Mouse (Mus musculus): ENCODE measurements around the gene Hcn3.
A peak's percentile ranks its signal among the peaks of the same experiment; 100 is the strongest.
"Not testable (repeated sequence)": the region's sequence is repeated elsewhere in the genome, so short reads cannot be mapped to it uniquely, and the experiment has no call there.

Gene Hcn3

DNA sequence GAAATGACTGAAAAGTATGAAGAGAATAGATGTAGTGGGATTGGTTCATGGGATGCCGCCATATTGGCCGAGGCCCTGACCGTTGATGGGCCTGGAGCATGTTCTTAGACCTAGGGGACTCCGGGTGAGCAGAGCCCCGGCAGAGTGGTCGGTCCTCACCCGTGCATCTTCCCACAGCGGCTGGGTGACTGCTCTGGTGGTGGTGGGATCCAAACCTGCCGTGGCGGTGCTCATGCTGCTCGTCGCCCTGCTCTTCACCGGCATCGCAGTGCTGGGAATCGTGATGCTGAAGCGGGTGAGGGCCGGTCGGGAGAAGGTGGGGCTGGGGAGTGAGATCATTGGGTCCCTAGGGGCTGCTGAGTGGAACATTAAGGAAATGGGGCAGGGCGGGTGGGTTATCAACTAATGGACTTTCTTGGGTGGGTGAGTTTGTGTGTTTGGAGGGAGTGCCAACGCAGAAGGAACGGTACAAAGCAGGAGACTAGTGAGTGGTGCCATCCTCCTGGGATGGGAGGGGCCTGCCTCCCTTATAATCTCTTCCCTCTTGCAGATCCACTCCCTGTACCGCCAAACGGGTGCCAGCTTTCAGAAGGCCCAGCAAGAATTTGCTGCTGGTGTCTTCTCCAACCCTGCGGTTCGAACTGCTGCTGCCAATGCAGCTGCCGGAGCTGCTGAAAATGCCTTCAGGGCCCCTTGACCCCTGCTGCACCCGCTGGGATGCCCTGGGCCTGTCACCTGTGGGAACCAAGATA is 21.9 kb upstream of the Hcn3 start:
- DNase-seq (ENCODE audit: inconsistent age in 2 of 2, low spot score in 1 of 2), result no peak

DNA sequence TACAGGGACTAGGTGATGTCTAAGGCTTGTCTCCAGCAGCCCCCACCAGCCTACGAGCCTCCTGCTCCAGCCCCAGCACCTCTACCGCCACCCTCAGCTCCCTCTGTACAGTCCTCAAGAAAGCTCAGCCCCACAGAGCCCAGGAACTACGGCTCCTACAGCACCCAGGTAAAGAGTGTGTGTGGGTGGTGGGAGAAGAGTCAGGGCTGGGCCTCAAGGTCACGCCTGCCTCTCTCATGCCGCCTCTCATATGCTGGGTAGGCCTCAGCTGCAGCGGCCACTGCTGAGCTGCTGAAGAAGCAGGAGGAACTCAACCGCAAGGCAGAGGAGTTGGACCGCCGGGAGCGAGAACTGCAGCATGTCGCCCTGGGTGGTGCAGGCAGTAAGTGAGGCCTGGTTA is 19.1 kb upstream of the Hcn3 start:
- no peak for DNase-seq (ENCODE audit: inconsistent age in 2 of 2, low spot score in 1 of 2)

DNA sequence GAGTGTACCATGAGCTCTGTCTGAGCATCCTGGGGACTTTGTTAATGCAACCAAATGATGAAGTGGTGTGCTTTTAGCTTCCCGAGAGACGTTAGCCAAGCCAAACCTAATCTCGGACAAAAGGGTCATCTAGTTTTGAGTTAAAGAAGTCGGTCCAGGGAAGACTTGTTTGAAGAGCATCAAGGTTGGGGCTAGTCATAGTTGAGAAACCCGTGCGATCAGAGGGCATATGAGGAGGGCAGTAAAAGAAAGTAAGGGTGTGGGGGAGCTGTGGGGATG is 18.1 kb upstream of the Hcn3 start:
- no peak for DNase-seq (ENCODE audit: inconsistent age in 2 of 2, low spot score in 1 of 2)

DNA sequence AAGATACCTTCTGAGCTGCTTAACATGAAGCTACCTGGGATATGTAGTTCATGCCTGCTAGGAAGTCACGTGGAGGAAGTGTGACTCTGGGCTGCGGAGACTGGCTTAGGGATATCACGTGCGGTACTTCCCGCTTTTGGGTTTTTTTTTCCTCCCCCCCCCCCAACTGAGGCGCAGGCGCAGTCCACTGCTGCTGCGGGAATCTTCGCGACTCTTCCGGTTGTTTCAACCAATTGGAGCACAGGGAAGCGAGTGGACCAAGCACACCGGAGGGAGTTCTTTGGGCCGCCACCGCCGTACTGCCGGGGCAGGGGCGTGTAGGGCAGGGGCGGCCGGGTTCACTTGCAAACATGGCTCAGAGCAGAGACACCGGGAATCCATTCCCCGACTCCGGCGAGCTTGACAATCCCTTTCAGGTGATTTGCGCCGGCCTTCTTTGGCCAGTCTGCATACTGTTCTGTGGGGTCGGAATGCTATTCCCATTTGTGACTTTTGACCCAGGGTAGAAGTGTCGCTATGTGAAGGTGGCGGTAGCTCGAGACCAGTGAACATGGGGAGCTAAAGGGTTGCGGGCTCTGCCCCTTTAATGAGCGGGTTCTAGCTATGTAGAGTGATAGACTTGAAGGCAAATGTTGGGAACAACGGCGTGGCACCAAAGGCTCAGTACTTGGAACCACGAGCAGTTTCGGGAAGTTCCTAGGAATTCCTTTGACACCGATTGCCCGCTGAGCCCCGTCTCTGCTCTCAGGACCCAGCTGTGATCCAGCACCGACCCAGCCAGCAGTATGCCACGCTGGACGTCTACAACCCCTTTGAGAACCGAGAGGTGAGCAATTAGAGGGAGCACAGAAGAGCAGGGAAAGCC is 17.5 kb upstream of the Hcn3 start, which contains the start of gene Scamp3:
Gene Scamp3 (plus strand): TSS at position 232 of the 865 bp plus-strand sequence.
- peak; percentile 87 to 95 for DNase-seq (ENCODE audit: inconsistent age in 2 of 2, low spot score in 1 of 2)

DNA sequence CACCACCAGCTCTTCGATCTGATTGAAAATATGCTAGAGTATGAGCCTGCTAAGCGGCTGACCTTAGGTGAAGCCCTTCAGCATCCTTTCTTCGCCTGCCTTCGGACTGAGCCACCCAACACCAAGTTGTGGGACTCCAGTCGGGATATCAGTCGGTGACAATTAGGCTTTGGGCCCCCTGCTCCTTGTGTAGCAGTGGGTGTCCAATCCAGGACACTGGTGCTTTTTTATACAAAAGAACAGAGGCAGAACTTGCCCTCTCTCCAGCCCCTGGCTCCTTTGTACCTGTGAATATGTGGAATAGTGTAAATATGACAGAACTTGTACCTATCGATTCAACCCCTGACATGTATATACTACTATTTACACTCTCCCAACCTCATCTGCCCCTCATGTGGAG is 16.4 kb upstream of the Hcn3 start:
- peak in 1 of 2 experiments; percentile 50 for DNase-seq (ENCODE audit: inconsistent age in 2 of 2, low spot score in 1 of 2)

DNA sequence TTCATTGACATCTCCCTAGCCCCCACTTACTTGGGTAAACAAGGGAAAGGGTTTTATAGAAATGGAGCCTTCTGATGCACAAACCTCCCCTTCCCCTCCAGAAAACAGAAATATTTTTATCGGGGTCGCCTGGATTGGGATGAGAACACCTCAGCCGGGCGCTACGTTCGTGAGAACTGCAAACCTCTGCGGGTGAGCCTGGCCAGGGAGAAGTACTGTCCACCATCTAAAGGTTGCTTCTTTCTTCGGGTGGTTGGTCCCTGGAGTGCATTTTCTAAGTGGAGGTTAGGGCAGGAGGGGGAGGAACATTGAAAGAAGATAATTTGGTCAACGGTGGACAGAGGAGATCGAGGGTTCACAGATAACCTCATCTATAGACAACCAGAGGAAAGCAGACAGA is 15.5 kb upstream of the Hcn3 start:
- DNase-seq (ENCODE audit: inconsistent age in 2 of 2, low spot score in 1 of 2), result no peak

DNA sequence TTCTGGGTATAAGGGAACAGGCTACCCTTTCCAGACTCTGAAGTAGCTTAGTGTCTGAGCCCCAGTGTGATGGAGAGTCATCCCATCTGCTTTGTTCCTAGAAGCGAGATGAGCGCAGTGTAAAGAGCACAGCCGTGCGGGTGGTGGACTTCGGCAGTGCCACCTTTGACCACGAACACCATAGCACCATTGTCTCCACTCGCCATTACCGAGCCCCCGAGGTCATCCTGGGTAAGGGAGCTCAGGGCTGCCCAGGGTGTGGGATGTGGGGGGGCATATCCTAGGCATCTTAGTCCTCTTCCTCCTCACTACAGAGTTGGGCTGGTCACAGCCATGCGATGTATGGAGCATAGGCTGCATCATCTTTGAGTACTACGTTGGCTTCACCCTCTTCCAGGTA is 14.8 kb upstream of the Hcn3 start:
- no peak for DNase-seq (ENCODE audit: inconsistent age in 2 of 2, low spot score in 1 of 2)

DNA sequence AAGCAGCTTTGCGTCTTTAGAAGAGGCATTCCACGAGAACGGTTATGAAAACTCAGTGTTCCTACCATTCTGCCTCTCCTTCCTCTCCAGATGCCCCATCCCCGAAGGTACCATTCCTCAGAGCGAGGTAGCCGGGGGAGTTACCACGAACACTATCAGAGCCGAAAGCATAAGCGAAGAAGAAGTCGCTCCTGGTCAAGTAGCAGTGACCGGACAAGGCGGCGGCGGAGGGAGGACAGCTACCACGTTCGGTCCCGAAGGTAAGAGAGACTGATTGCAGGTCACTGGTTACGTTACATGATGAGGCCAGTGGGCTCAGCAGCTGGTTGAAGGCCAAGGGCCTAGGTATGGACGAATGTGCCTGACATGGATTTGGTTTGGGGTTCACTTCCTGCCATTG is 6.9 kb upstream of the Hcn3 start:
- DNase-seq (ENCODE audit: inconsistent age in 2 of 2, low spot score in 1 of 2), result no peak

DNA sequence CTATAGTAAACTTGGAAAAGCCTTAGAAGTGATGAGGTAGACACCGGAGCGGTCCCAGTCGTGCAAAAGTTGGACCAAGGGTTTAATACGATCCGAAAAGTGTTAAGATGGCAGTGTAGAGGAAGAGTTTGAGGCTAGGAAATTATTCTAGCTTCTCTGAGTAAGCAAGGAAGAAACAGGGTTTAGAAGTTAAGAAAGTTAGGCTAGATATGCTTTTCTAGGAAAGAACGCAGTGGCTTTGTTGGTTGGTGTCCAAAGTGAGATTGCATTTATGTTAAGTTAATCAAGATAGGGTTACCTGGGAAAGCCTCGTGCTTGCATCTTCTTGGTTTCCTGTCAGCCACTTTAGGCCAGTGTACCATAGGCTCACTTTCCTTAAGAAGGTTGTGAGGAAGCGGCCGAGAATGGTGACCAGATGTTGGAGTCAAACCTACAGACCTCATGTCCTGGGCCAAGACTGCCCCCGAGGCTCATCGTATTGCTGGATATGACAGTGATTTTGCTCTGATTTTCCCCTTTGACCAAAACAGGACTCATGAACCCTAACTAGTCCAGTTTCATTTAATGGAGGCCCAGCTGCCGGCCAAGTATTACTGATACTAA is 5.4 kb upstream of the Hcn3 start:
- DNase-seq (ENCODE audit: inconsistent age in 2 of 2, low spot score in 1 of 2), result peak in 1 of 2 experiments; percentile 66

DNA sequence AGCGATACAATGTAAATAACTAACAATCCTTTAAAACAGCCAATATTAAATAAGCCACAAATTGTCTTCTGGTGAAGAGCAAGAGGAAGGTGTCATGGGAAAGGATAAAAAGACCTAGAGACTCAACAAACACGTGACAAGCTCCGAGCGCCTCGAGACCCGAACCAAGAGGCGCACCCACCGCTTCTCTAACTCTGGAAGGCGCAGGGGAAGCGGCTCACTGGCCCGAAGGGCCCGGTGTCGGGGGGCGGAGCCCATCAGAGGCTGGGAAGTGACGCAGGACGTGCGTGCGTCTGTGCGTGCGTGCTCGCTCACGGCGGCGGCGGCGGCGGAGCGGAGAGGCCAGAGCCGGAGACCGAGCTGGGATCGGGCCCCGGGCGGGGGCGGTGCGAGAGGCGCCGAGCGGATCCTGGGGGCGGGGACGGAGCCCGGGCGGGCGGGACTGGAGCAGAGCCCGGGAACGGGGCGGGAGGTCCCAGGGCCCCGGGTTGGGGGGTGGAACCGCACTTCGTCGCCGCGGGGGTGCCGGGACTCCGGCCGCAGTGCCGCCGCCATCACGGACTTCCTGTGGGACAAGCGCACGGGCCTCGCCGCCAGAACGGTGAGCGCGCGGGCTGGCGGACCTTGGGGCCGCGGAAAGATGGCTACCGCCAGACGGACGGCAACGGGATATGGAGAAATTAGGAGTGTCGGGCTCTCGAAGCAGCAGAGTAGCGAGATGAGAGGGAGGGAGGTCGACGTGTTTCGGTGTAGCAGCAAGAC is 4.7 kb upstream of the Hcn3 start, which contains the start of gene Clk2:
Gene Clk2 (plus strand): TSS at position 290 of the 762 bp plus-strand sequence.
- peak; percentile 96 to 98 for DNase-seq (ENCODE audit: inconsistent age in 2 of 2, low spot score in 1 of 2)

DNA sequence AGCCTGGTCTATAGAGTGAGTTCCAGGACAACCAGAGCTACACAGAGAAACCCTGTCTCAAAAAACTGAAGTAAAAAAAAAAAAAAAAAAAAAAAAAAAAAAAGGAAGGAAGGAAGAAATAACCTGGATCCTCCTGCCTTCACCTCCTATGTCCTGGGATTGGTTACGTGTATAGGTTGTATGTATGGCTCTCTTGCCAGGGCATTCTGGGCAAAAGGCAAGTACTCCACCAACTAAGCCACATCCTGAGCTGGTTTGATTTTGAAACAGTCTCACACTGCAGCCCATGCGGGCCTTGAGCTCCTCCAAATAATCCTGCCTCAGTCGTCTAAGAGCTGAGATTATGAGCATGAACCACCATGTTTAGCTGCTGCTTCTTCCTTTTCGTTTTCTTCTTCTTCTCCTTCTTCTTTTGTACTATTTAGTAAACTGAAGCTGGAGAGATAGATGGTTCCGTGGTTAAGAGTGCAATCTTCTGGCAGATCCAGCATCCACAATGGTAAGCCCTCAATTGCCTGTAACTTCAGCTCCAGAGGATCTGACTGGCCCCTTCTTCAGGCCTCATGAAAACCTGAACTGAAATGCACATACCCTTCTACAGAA is 3.7 kb upstream of the Hcn3 start:
- DNase-seq (ENCODE audit: inconsistent age in 2 of 2, low spot score in 1 of 2), result no peak

DNA sequence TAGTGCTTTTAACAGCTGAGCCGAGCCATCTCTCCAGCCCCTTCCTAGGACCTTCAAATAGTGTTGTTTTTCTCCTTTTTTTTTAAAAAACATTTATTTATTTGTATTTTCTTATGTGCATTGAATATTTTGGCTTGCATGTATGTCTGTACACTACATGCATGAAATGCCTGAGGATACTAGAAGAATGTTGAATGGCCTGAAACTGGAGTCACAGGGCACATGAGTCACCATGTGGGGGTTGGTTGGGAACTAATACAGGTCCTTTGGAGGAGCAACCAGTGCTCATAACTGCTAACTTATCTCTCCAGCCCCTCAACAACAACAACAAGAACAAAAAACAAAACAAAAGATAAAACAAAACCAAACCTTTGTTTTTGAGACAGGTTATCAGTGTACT is 3.1 kb upstream of the Hcn3 start:
- DNase-seq (ENCODE audit: inconsistent age in 2 of 2, low spot score in 1 of 2), result peak; percentile 43 to 52

DNA sequence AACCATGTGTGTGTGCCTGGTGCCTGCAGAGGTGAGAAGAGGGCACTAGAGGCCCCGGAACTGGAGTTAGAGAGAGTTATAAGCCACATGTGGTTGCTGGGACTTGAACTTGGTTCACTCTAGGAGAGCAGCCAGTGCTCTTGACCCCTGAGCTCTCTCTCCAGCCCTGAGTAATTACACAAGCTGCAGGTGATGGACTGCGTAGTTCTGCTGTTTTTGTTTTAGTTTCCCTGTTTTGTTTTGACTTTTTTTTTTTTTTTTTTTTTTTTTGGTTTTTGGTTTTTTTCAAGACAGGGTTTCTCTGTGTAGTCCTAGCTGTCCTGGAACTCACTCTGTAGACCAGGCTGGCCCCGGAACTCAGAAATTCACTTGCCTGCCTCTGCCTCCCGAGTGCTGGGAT is 1.8 kb upstream of the Hcn3 start:
- DNase-seq (ENCODE audit: inconsistent age in 2 of 2, low spot score in 1 of 2), result no peak

DNA sequence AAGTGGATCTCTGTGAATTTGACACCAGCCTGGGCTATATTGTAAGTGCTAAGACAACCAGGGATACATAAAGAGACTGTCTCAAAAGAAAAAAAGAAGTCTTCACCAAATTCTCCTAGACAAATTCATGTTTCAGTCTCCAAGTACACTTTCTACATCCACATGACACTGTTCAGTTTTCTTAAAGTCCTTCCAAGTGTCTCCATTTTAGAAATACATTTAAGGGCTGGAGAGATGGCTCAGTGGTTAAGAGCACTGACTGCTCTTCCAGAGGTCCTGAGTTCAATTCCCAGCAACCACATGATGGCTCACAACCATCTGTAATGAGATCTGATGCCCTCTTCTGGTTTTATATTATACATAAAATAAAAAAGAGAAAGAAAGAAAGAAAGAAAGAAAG is 1.2 kb upstream of the Hcn3 start:
- not testable (repeated sequence) for DNase-seq (ENCODE audit: inconsistent age in 2 of 2, low spot score in 1 of 2)

DNA sequence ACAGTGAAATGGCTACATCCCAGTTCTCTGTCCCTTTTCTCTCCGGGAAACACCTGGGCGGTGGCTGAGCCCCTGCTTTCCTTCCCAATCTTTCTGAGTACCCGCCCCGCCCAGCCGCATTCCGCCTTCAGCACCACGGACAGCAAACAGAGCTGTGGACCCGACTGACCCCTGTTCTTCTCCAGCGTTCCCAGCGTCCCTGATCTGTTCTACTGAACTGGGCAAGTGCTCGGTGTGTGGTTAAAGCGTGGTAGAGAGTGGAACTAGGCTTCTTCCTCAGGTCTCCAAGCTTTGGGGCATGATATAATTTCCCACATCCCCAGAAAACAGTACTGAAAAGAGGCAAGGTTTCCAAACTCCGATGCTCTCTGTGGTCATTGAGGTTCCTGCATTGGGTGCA is 785 bp downstream of the Hcn3 start:
- peak; percentile 65 to 90 for DNase-seq (ENCODE audit: inconsistent age in 2 of 2, low spot score in 1 of 2)

DNA sequence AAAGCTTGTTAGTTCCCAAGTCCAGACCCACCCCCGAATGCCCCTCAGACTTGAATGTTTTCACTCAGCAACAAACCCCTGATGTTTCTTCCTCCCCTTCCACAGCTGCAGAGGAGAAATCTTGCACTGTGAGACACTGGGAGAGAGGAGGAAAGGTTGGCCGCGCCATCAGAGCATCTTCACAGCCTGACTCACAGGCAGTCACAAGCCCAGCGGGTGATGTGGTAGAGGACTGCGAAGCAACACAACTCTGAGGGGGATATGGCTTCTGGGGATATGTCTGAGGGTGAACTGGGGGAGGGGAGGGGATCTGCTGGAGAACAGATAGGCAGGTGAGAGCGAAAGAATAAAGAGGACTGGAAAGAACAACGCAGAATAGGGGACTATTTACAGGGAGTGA is 1.3 kb downstream of the Hcn3 start:
- no peak for DNase-seq (ENCODE audit: inconsistent age in 2 of 2, low spot score in 1 of 2)

DNA sequence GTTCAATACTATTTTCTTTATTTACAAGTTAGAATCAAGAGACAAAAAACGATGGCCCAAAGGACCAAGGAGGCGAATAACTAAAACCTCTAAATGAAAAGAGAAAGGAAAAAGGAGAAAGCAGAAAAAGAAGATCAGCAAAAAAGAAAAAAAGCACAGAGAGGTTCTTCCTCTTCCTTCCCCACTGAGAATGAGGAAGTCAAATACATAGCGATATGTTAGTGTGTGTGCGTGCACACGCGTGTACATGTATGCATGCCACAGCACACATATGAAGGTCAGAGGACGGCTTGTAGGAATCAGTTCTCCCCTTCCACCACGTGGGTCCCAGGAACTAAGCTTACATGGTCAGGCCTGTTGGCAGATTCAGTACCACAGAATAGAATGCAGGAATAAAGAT is 3.0 kb downstream of the Hcn3 start:
- no peak for DNase-seq (ENCODE audit: inconsistent age in 2 of 2, low spot score in 1 of 2)

DNA sequence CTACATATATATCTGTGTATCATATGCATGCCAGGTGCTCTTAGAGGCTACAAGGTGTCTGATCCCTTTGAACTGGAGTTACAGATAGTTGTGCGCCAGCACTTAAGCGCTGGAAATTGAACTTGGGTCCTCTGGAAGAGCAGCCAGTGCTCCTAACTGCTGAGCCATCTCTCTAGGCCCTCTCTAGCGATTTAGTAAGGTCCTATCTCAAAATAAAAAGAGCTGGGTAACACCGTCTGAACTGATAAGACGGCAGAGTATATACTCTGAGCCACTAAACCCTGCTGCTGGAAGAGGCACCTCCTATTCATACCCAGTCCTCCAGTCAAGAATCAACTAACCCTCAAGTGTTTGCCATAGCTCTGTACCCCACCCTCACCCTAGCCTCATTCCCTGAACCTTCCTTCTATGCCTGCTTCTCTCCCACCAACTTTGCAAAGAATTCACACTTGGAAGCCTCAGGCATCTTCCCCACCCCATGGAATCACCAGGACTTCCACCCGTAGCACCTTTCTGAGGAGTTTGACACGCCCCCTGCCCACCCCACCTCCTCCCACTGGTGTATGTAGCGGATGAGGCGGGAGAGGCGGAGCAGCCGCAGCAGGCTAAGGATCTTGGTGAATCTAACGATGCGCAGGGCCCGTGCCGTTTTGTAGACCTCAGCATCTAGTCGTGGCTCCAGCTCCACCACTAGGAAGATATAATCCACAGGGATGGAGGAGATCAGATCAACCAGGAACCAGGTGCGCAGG is 7.7 kb downstream of the Hcn3 start:
- DNase-seq (ENCODE audit: inconsistent age in 2 of 2, low spot score in 1 of 2), result no peak

DNA sequence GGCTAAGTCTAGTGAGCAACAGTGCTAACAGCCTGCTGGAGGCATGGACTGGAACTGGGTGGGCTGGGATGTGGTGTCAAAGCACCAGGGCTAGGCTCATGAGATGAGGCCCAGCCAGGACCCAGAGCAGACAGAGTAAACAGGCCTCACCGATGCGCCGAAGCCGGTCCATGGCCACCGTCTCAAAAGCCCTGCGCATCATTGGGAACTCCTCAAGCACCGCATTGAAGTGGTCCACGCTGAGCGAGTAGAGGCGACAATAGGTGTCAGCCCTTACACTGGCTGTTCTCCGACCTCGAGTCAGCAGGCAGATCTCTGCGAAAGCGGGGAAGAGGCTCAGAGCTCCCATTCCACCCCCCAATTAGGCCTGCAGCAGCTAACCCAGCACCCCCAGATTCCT is 11.4 kb downstream of the Hcn3 start:
- no peak for DNase-seq (ENCODE audit: inconsistent age in 2 of 2, low spot score in 1 of 2)

DNA sequence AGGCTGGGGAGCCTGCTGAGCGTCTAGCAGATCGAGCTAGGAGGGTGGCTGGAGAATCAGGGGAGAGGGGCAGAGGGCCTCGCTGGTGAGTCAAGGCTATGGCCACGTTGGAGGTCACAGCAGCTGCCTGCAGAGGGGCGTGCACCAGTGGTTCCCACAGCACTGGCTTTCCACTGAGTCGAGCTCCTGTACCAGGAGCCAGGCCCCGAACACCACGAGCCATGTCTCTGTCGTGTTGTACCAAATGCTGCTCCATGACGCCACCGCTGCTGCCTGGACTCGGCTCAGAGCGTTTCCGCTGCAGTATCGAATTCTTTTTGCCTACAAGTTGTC is 12.1 kb downstream of the Hcn3 start:
- DNase-seq (ENCODE audit: inconsistent age in 2 of 2, low spot score in 1 of 2), result no peak
